Mouse (Mus musculus) thymus, adult 2 months (tissue): Measurements from ENCODE around the gene Cat.

Source experiments
- CTCF ChIP-seq: fragments of 200-500 bp; IDR thresholded peaks from 2 replicates; pipeline ENCODE4 v1.5.1; 2012; ENCODE audit warnings: mild to moderate bottlenecking, control low read depth, low read length, moderate library complexity, borderline replicate concordance; ENCODE audit not compliant: control insufficient read depth, poor library complexity, insufficient read depth; ENCODE audit errors: extremely low read depth
- POLR2A ChIP-seq: fragments of 200-500 bp; IDR thresholded peaks from 2 replicates; pipeline ENCODE4 v1.6.1; 2012; ENCODE audit warnings: mild to moderate bottlenecking, low read length, control low read depth, moderate library complexity; ENCODE audit not compliant: control insufficient read depth, poor library complexity, insufficient read depth; ENCODE audit errors: extremely low read depth

DNA sequence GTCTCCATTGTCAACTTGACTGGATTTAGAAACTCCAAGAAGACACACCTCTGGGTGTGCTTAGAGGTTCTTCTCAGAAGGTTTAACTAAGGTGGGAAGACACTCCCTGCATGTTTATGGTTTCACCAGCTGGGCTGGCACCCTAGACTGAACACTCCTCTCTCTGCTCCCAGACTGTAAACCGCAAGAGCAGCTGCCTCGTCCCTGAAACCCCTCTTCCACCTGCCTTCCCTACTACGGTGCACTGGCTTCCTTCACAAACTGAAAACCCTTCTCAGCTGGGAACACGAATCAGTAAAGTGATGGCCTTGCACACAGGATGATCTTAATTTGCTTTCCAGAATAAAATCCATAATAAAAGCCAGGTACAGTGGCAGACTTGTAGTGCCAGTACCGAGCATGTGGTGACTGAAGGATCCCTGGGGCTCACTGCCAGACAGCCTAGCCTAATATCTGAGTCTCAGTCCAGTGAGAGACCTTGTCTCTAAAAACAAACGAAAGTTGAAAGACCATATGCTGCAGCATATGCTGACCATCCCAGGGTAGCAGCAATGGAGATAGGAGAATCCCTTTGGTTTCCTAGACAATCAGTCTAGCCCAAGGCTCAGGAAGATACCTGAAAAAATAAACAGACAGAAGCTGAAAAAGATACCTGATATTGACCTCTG is 30.7 kb upstream of the Cat start:
- TF ChIP-seq CTCF (no peak), POLR2A (no peak)
